Mouse (Mus musculus): Measurements from ENCODE around the gene Tcte3.

- no peak for TF ChIP-seq CTCF (IDR thresholded peaks at IDR 0.05; ENCODE audit: control insufficient read depth, insufficient read depth, insufficient read length)
- no peak for TF ChIP-seq CEBPB (IDR thresholded peaks at IDR 0.05; ENCODE audit: low read depth)
- TF ChIP-seq MYOG (IDR thresholded peaks at IDR 0.05; ENCODE audit: control insufficient read depth, extremely low read depth, insufficient read length): no peak
- no peak for TF ChIP-seq USF1 (IDR thresholded peaks at IDR 0.05; ENCODE audit: low read depth)
- TF ChIP-seq MYOD1 (IDR thresholded peaks at IDR 0.05; ENCODE audit: control insufficient read depth, insufficient read length, low read depth): no peak
- TF ChIP-seq MAX (IDR thresholded peaks at IDR 0.05): no peak
These were observed 24.8 kb upstream of the Tcte3 start for GRCm38 (mm10) chr17:15066066-15066465.

Data from C2C12 (cell line).